Comparison of ENCODE assay signal across 23 mouse cellular contexts in genomic region chr6:140599337-140599736, GRCm38 (mm10). TPM values are rescaled to one million over a fixed set of nuclear protein-coding genes. Genes with fewer than 3 reads are reported as not detected.
DNase-seq lines count a peak whose midpoint lies in the region; ATAC-seq and TF ChIP-seq lines count a peak whose summit lies in the region.
"Had no signal": no experiment of that assay in that cellular context is flagged by ENCODE, and none has a peak within 500 bp of the region (broad histone marks: within the 10 kb centered on the region; RNA-seq: fewer than 3 reads in every experiment).

No protein-coding gene starts in this region.

- H3K27me3 ChIP-seq in kidney, embryonic 15.5 days, result no peaks in the 10 kb centered on the region
- H3K27me3 ChIP-seq in kidney, embryonic 16.5 days (ENCODE audit: insufficient read depth, low read length), result no peaks in the 10 kb centered on the region
- H3K27me3 ChIP-seq in thymus, adult 2 months (ENCODE audit: control insufficient read depth, insufficient read depth, low read length), result no peaks in the 10 kb centered on the region
- no peaks in the 10 kb centered on the region for H3K27me3 ChIP-seq in intestine, embryonic 15.5 days (replicated peaks)
- H3K27me3 ChIP-seq in stomach, postnatal 0 days (ENCODE audit: control insufficient read depth, insufficient read depth, low read length), result no peaks in the 10 kb centered on the region
- H3K27me3 ChIP-seq: CH12.LX; heart, embryonic 15.5 days had no signal

- no peak overlapping the region for H3K4me3 ChIP-seq in kidney, embryonic 15.5 days (replicated peaks)
- H3K4me3 ChIP-seq in kidney, embryonic 16.5 days (ENCODE audit: low read length), result no peak overlapping the region
- H3K4me3 ChIP-seq in thymus, adult 2 months (ENCODE audit: control insufficient read depth, insufficient read depth, low read length), result no peak overlapping the region
- no peak overlapping the region for H3K4me3 ChIP-seq in intestine, embryonic 15.5 days (replicated peaks)
- H3K4me3 ChIP-seq in stomach, postnatal 0 days (ENCODE audit: low read depth, low read length), result no peak overlapping the region
- H3K4me3 ChIP-seq: embryonic facial prominence, embryonic 10.5 days; heart, adult 2 months; heart, embryonic 15.5 days; hindbrain, embryonic 10.5 days had no signal

- no peak overlapping the region for H3K9ac ChIP-seq in kidney, embryonic 15.5 days
- H3K9ac ChIP-seq in kidney, embryonic 16.5 days (replicated peaks; ENCODE audit: low read length), result no peak overlapping the region
- no peak overlapping the region for H3K9ac ChIP-seq in intestine, embryonic 15.5 days
- H3K9ac ChIP-seq in stomach, postnatal 0 days (ENCODE audit: low read length), result no peak overlapping the region
- H3K9ac ChIP-seq: heart, embryonic 15.5 days; hindbrain, embryonic 14.5 days had no signal

- TF ChIP-seq CTCF in thymus, adult 2 months (IDR thresholded peaks at IDR 0.05; ENCODE audit: borderline replicate concordance, control insufficient read depth, extremely low read depth, insufficient read depth, low read length, poor library complexity), result no peak
- TF ChIP-seq CTCF in stomach, postnatal 0 days (IDR thresholded peaks at IDR 0.05; ENCODE audit: low read depth), result no peak

- TF ChIP-seq POLR2A in thymus, adult 2 months (IDR thresholded peaks at IDR 0.05; ENCODE audit: control insufficient read depth, extremely low read depth, insufficient read depth, low read length, poor library complexity), result no peak

- no peaks in the 10 kb centered on the region for H3K9me3 ChIP-seq in kidney, embryonic 15.5 days (replicated peaks)
- H3K9me3 ChIP-seq in kidney, embryonic 16.5 days (ENCODE audit: low read length), result no peaks in the 10 kb centered on the region
- H3K9me3 ChIP-seq in intestine, embryonic 15.5 days, result no peaks in the 10 kb centered on the region
- no peaks in the 10 kb centered on the region for H3K9me3 ChIP-seq in stomach, postnatal 0 days (ENCODE audit: control insufficient read depth, low read length)
- H3K9me3 ChIP-seq: embryonic facial prominence, embryonic 10.5 days; heart, embryonic 15.5 days; hindbrain, embryonic 10.5 days had no signal

- peaks cover 34% of the 10 kb centered on the region for H3K36me3 ChIP-seq in kidney, embryonic 15.5 days
- peaks cover 17% of the 10 kb centered on the region for H3K36me3 ChIP-seq in kidney, embryonic 16.5 days (ENCODE audit: insufficient read depth, low read length)
- H3K36me3 ChIP-seq in thymus, adult 2 months (ENCODE audit: control insufficient read depth, insufficient read depth, low read length), result no peaks in the 10 kb centered on the region
- peaks cover 17% of the 10 kb centered on the region for H3K36me3 ChIP-seq in intestine, embryonic 15.5 days
- H3K36me3 ChIP-seq in stomach, postnatal 0 days (ENCODE audit: control insufficient read depth, insufficient read depth, low read length), result peaks cover 7% of the 10 kb centered on the region

- no peak overlapping the region for H3K4me2 ChIP-seq in kidney, embryonic 15.5 days
- H3K4me2 ChIP-seq in kidney, embryonic 16.5 days (replicated peaks; ENCODE audit: low read depth, low read length), result no peak overlapping the region
- H3K4me2 ChIP-seq in intestine, embryonic 15.5 days (replicated peaks), result no peak overlapping the region
- no peak overlapping the region for H3K4me2 ChIP-seq in stomach, postnatal 0 days (replicated peaks; ENCODE audit: low read depth)
- H3K4me2 ChIP-seq: heart, embryonic 11.5 days; heart, embryonic 15.5 days; hindbrain, embryonic 14.5 days had no signal

- H3K27ac ChIP-seq in kidney, embryonic 15.5 days, result 0 out of 2 replicates have a peak overlapping the region, but pooled peaks have one; percentile 32
- H3K27ac ChIP-seq in kidney, embryonic 16.5 days (ENCODE audit: low read length), result no peak overlapping the region
- peak overlapping the region; percentile 91 for H3K27ac ChIP-seq in thymus, adult 2 months (ENCODE audit: control insufficient read depth, insufficient read depth, low read length)
- H3K27ac ChIP-seq in intestine, embryonic 15.5 days, result no peak overlapping the region
- H3K27ac ChIP-seq in stomach, postnatal 0 days (replicated peaks), result 0 out of 2 replicates have a peak overlapping the region, but pooled peaks have one; percentile 24
- H3K27ac ChIP-seq: embryonic facial prominence, embryonic 10.5 days; heart, adult 2 months; heart, embryonic 15.5 days; hindbrain, embryonic 14.5 days had no signal

- TF ChIP-seq EP300 in stomach, postnatal 0 days (optimal IDR thresholded peaks at IDR 0.05), result no peak

- 85% methylated on average over 5 of the region's 5 CpGs for WGBS in kidney, embryonic 15.5 days
- 80% methylated on average over 5 of the region's 5 CpGs for WGBS in kidney, embryonic 16.5 days
- 90% methylated on average over 5 of the region's 5 CpGs for WGBS in thymus, adult 2 months
- 91% methylated on average over 5 of the region's 5 CpGs for WGBS in intestine, embryonic 15.5 days
- 71% methylated on average over 5 of the region's 5 CpGs for WGBS in stomach, postnatal 0 days

- ATAC-seq in kidney, embryonic 15.5 days (replicated peaks; ENCODE audit: low FRiP score), result no peak; the same call in 1 of the 2 replicates
- no peak for ATAC-seq in kidney, embryonic 16.5 days (ENCODE audit: low FRiP score, low TSS enrichment)
- peak; percentile 26; the same call in 1 of the 2 replicates for ATAC-seq in intestine, embryonic 15.5 days
- ATAC-seq in stomach, postnatal 0 days (ENCODE audit: low FRiP score, low TSS enrichment), result no peak
- ATAC-seq: forebrain, embryonic 14.5 days had no signal

- no peak for DNase-seq in thymus, adult 2 months
- DNase-seq in thymus, adult 18-20 months, result no peak
- DNase-seq in stomach, postnatal 0 days (ENCODE audit: low spot score), result no peak
- DNase-seq in lung, postnatal 14 days, result no peak
- no peak for DNase-seq in cerebellum, postnatal 4 days (ENCODE audit: low spot score in 2 of 2)
- DNase-seq: adrenal gland, adult 2 months; adrenal gland, postnatal 25 days; cerebellum, adult 18-20 months; cerebellum, adult 9-11 months; cerebellum, postnatal 36 days; gastrocnemius, postnatal 10 days; heart, adult 2 months; heart, postnatal 14 days had no signal

- no peaks in the 10 kb centered on the region for H3K4me1 ChIP-seq in kidney, embryonic 15.5 days
- no peaks in the 10 kb centered on the region for H3K4me1 ChIP-seq in kidney, embryonic 16.5 days (ENCODE audit: insufficient read depth, low read length)
- H3K4me1 ChIP-seq in thymus, adult 2 months (replicated peaks; ENCODE audit: control insufficient read depth, insufficient read depth, low read length), result peaks cover 30% of the 10 kb centered on the region
- H3K4me1 ChIP-seq in intestine, embryonic 15.5 days (replicated peaks), result 0 out of 2 replicates have a peak, but pooled peaks cover 2% of the 10 kb centered on the region
- H3K4me1 ChIP-seq in stomach, postnatal 0 days (replicated peaks; ENCODE audit: control insufficient read depth, insufficient read depth), result no peaks in the 10 kb centered on the region
- H3K4me1 ChIP-seq: heart, embryonic 15.5 days had no signal

RNA-seq across cellular contexts. Expression of gene Aebp2, which starts 23.1 kb away (rescaled TPM):
- 11.4 and 11.7 TPM in 2 replicates for polyA plus RNA-seq in kidney, embryonic 15.5 days (2015; fragmentation: Nextera tagmentation; extraction: Ambion mirVana)
- 9.4 and 10.8 TPM in 2 replicates for polyA plus RNA-seq in kidney, embryonic 16.5 days (2015; fragmentation: Nextera tagmentation; extraction: Ambion mirVana)
- polyA plus RNA-seq in thymus, adult 2 months (2012; rRNA removed), result 56.9 and 74.2 TPM in 2 replicates
- polyA plus RNA-seq in intestine, embryonic 15.5 days (2015; fragmentation: Nextera tagmentation; extraction: Ambion mirVana), result 9.5 and 9.7 TPM in 2 replicates
- 7.3 and 8.0 TPM in 2 replicates for polyA plus RNA-seq in stomach, postnatal 0 days (2015; fragmentation: Nextera tagmentation; extraction: Ambion mirVana)

Comparison
In these comparisons a context has a peak if more than half of its experiments do, and no peak if none do; other contexts are left out.
1. H3K27ac ChIP-seq: peak in kidney, embryonic 15.5 days (single experiment), thymus, adult 2 months (single experiment) and stomach, postnatal 0 days (single experiment); none in kidney, embryonic 16.5 days (single experiment) and intestine, embryonic 15.5 days (single experiment).